33 mouse cellular contexts compared by ENCODE assay signal in genomic region chr8:8391321-8391720, GRCm38 (mm10).
DNase-seq lines count a peak whose midpoint lies in the region; ATAC-seq and TF ChIP-seq lines count a peak whose summit lies in the region.
"Had no signal": no experiment of that assay in that cellular context is flagged by ENCODE, and none has a peak within 500 bp of the region (broad histone marks: within the 10 kb centered on the region; RNA-seq: fewer than 3 reads in every experiment).

No protein-coding gene starts in this region.

- H3K9me3 ChIP-seq in midbrain, embryonic 14.5 days (ENCODE audit: control insufficient read depth, low read length), result no peaks in the 10 kb centered on the region
- H3K9me3 ChIP-seq: embryonic facial prominence, embryonic 12.5 days; heart, embryonic 13.5 days; hindbrain, embryonic 10.5 days; hindbrain, embryonic 15.5 days; liver, embryonic 12.5 days; midbrain, embryonic 12.5 days had no signal

- DNase-seq in frontal cortex, postnatal 36 days (ENCODE audit: low spot score in 2 of 2), result no peak
- DNase-seq in right cerebral cortex, postnatal 10 days (ENCODE audit: low spot score in 2 of 2), result peak; percentile 23 to 37
- no peak for DNase-seq in right cerebral cortex, postnatal 36 days (ENCODE audit: low spot score in 2 of 2)
- DNase-seq in adrenal gland, adult 18-20 months (ENCODE audit: low spot score in 2 of 2), result no peak
- no peak for DNase-seq in midbrain, embryonic 14.5 days
- DNase-seq: adrenal gland, adult 8-10 months; cerebellum, adult 11-12 months; cerebellum, adult 9-11 months; embryo, embryonic 11 days; heart, postnatal 10 days; kidney, adult 11 months; kidney, postnatal 14 days; layer of hippocampus, adult 9-11 months; left cerebral cortex, postnatal 4 days; lung, adult 18-20 months; lung, postnatal 4 days; retina, postnatal 1 day; right cerebral cortex, postnatal 25 days; spleen, adult 18-20 months; thymus, adult 18-20 months; thymus, postnatal 36 days had no signal

- H3K9ac ChIP-seq in midbrain, embryonic 14.5 days (replicated peaks; ENCODE audit: low read length), result no peak overlapping the region
- H3K9ac ChIP-seq: embryonic facial prominence, embryonic 12.5 days; heart, embryonic 13.5 days; hindbrain, embryonic 15.5 days; liver, embryonic 12.5 days; midbrain, embryonic 12.5 days had no signal

- H3K27ac ChIP-seq in midbrain, embryonic 14.5 days (replicated peaks; ENCODE audit: low read depth, low read length), result no peak overlapping the region
- H3K27ac ChIP-seq: embryonic facial prominence, embryonic 12.5 days; heart, embryonic 13.5 days; hindbrain, embryonic 10.5 days; hindbrain, embryonic 15.5 days; left cerebral cortex, adult 2 months; liver, embryonic 12.5 days; midbrain, embryonic 12.5 days had no signal

- peak overlapping the region; percentile 35 for H3K4me2 ChIP-seq in myocyte (ENCODE audit: low read depth)
- H3K4me2 ChIP-seq in midbrain, embryonic 14.5 days (ENCODE audit: low read length), result no peak overlapping the region
- H3K4me2 ChIP-seq: embryonic facial prominence, embryonic 12.5 days; heart, embryonic 13.5 days; hindbrain, embryonic 15.5 days; liver, embryonic 12.5 days; midbrain, embryonic 12.5 days had no signal

- H3K36me3 ChIP-seq in myocyte (ENCODE audit: control insufficient read depth, insufficient read depth), result no peaks in the 10 kb centered on the region
- H3K36me3 ChIP-seq in midbrain, embryonic 14.5 days (ENCODE audit: control insufficient read depth, insufficient read depth, low read length), result no peaks in the 10 kb centered on the region
- H3K36me3 ChIP-seq: embryonic facial prominence, embryonic 12.5 days; heart, embryonic 13.5 days; hindbrain, embryonic 10.5 days; hindbrain, embryonic 15.5 days; liver, embryonic 12.5 days; midbrain, embryonic 12.5 days had no signal

- H3K4me3 ChIP-seq in myocyte, result no peak overlapping the region
- no peak overlapping the region for H3K4me3 ChIP-seq in midbrain, embryonic 14.5 days (replicated peaks; ENCODE audit: low read depth, low read length)
- H3K4me3 ChIP-seq: embryonic facial prominence, embryonic 12.5 days; heart, embryonic 13.5 days; hindbrain, embryonic 10.5 days; hindbrain, embryonic 15.5 days; left cerebral cortex, adult 2 months; liver, embryonic 12.5 days; megakaryocyte, embryonic 14.5 days; midbrain, embryonic 12.5 days had no signal

- H3K79me2 ChIP-seq in myocyte (ENCODE audit: control insufficient read depth, insufficient read depth), result no peaks in the 10 kb centered on the region

- no peaks in the 10 kb centered on the region for H3K4me1 ChIP-seq in midbrain, embryonic 14.5 days (ENCODE audit: control insufficient read depth, insufficient read depth, low read length)
- H3K4me1 ChIP-seq: embryonic facial prominence, embryonic 12.5 days; heart, embryonic 13.5 days; hindbrain, embryonic 10.5 days; hindbrain, embryonic 15.5 days; liver, embryonic 12.5 days; megakaryocyte, embryonic 14.5 days; midbrain, embryonic 12.5 days had no signal

- WGBS in midbrain, embryonic 14.5 days, result 87% methylated on average over 9 of the region's 9 CpGs

- peak; percentile 47; the same call in 1 of the 2 replicates for ATAC-seq in frontal cortex, adult (ENCODE audit: low TSS enrichment)
- ATAC-seq in midbrain, embryonic 14.5 days (ENCODE audit: low FRiP score, low TSS enrichment), result no peak
- ATAC-seq: inflammation-experienced regulatory T-cells, adult 6 months; liver, embryonic 12.5 days; lung, postnatal 0 days had no signal

- no peak overlapping the region for H3ac ChIP-seq in myocyte (ENCODE audit: control insufficient read depth, insufficient read length)

- no peak for TF ChIP-seq POLR2A in myocyte (IDR thresholded peaks at IDR 0.05; ENCODE audit: insufficient read length, low read depth)

- H3K27me3 ChIP-seq in myocyte (ENCODE audit: control insufficient read depth, insufficient read depth, insufficient read length), result no peaks in the 10 kb centered on the region
- no peaks in the 10 kb centered on the region for H3K27me3 ChIP-seq in midbrain, embryonic 14.5 days (ENCODE audit: control insufficient read depth, insufficient read depth, low read length)
- H3K27me3 ChIP-seq: embryonic facial prominence, embryonic 12.5 days; heart, embryonic 13.5 days; hindbrain, embryonic 15.5 days; liver, embryonic 12.5 days; megakaryocyte, embryonic 14.5 days; midbrain, embryonic 12.5 days had no signal

TF ChIP-seq in myocyte, 11 proteins besides CTCF, POLR2A, EP300 and RAD21:
- no peak for TF ChIP-seq POLR2AphosphoS2 (IDR thresholded peaks at IDR 0.05; ENCODE audit: insufficient read length, low read depth)
- no peak for TF ChIP-seq MAX (IDR thresholded peaks at IDR 0.05; ENCODE audit: low read depth)
- no peak for TF ChIP-seq MYOD1 (IDR thresholded peaks at IDR 0.05; ENCODE audit: control insufficient read depth in 1 of 3, insufficient read length in 2 of 3, low read depth in 2 of 3)
- TF ChIP-seq USF1 (IDR thresholded peaks at IDR 0.05; ENCODE audit: low read depth), result no peak

Comparison
In these comparisons a context has a peak if more than half of its experiments do, and no peak if none do; other contexts are left out.
1. DNase-seq: peak in right cerebral cortex, postnatal 10 days (2 of 2); none in frontal cortex, postnatal 36 days (0 of 2), right cerebral cortex, postnatal 36 days (0 of 2), adrenal gland, adult 18-20 months (0 of 2) and midbrain, embryonic 14.5 days (single experiment).